Mouse (Mus musculus) heart, embryonic 13.5 days (tissue): ENCODE results near the gene Ccdc171. TPM values are rescaled to one million over a fixed set of nuclear protein-coding genes. Genes with fewer than 3 reads are reported as not detected.
"Not testable (repeated sequence)": the region's sequence is repeated elsewhere in the genome, so short reads cannot be mapped to it uniquely, and the experiment has no call there.

Experiments used
- ATAC-seq: fragments of 200-750 bp; cut with Nextera tagmentation; 2 replicates; pipeline ENCODE4 v1.8.0; 2017; ENCODE audit warnings: moderate TSS enrichment; ENCODE audit not compliant: insufficient number of reproducible peaks, low FRiP score, low TSS enrichment; ENCODE audit errors: extremely low read depth
- H3K27ac ChIP-seq: fragments of 300-500 bp; sonication (generic); replicated peaks from 2 replicates; pipeline ENCODE4 v1.5.1; 2015; ENCODE audit warnings: moderate library complexity, mild to moderate bottlenecking, inconsistent platforms
- H3K27me3 ChIP-seq: fragments of 300-500 bp; sonication (generic); replicated peaks from 2 replicates; pipeline ENCODE4 v1.6.1; 2015; ENCODE audit warnings: mild to moderate bottlenecking, inconsistent platforms
- H3K36me3 ChIP-seq: fragments of 300-500 bp; sonication (generic); 2 replicates; pipeline ENCODE4 v1.6.1; 2015; ENCODE audit warnings: mild to moderate bottlenecking, inconsistent platforms
- H3K4me1 ChIP-seq: fragments of 300-500 bp; sonication (generic); 2 replicates; pipeline ENCODE4 v1.6.1; 2015; ENCODE audit warnings: inconsistent platforms
- H3K4me2 ChIP-seq: fragments of 300-500 bp; sonication (generic); 2 replicates; pipeline ENCODE4 v1.6.1; 2015; ENCODE audit warnings: inconsistent platforms, mild to moderate bottlenecking, moderate library complexity
- H3K4me3 ChIP-seq: fragments of 300-500 bp; sonication (generic); 2 replicates; pipeline ENCODE4 v1.5.1; 2015; ENCODE audit warnings: moderate library complexity, mild to moderate bottlenecking, inconsistent platforms
- H3K9ac ChIP-seq: fragments of 300-500 bp; sonication (generic); 2 replicates; pipeline ENCODE4 v1.6.1; 2015; ENCODE audit warnings: inconsistent platforms, mild to moderate bottlenecking, moderate library complexity
- H3K9me3 ChIP-seq: fragments of 300-500 bp; sonication (generic); 2 replicates; pipeline ENCODE4 v1.6.1; 2016; ENCODE audit warnings: inconsistent platforms
- WGBS: fragments of 180-500 bp; shearing (Covaris S2); methylation state at CpG from one replicate; pipeline ENCODE4 v1.1.7; 2015; ENCODE audit warnings: mixed read lengths; 5-methylcytosine and 5-hydroxymethylcytosine counted together
- polyA plus RNA-seq: library from polyadenylated mRNA; unstranded; fragments of >200 nt; fragmentation: Nextera tagmentation; extraction: Ambion mirVana; gene quantifications from 2 replicates; pipeline ENCODE4 v1.2.1, GENCODE M21; 2015

Ccdc171 gene
- polyA plus RNA-seq, 1 experiment from 2014 or later, result 2.3 TPM

- Histone ChIP-seq H3K9ac (no peak overlapping the region), H3K4me1 (peaks cover 21% of the 10 kb centered on the region), H3K27ac (no peak overlapping the region), H3K27me3 (no peaks in the 10 kb centered on the region), H3K9me3 (no peaks in the 10 kb centered on the region), H3K4me3 (no peak overlapping the region), H3K4me2 (no peak overlapping the region), H3K36me3 (no peaks in the 10 kb centered on the region)
- WGBS, result 66% methylated on average over 6 of the region's 6 CpGs
- ATAC-seq, result no peak
Measured at GRCm38 (mm10) chr4:83572521-83572920, 47.2 kb downstream of the Ccdc171 start.

- peak overlapping the region; percentile 11; the same call in 1 of the 2 replicates for H3K4me2 ChIP-seq
Measured at GRCm38 (mm10) chr4:83576315-83576714, 51.0 kb downstream of the Ccdc171 start.

GRCm38 (mm10) chr4:83580157-83580556 is 54.8 kb downstream of the Ccdc171 start:
- H3K27ac ChIP-seq, result no peak overlapping the region
- no peak for ATAC-seq
- no peaks in the 10 kb centered on the region for H3K9me3 ChIP-seq
- no peak overlapping the region for H3K4me2 ChIP-seq
- 14% methylated on average over 1 of the region's 1 CpGs for WGBS
- no peak overlapping the region for H3K4me3 ChIP-seq
- H3K4me1 ChIP-seq, result peaks cover 11% of the 10 kb centered on the region
- H3K27me3 ChIP-seq, result no peaks in the 10 kb centered on the region
- no peaks in the 10 kb centered on the region for H3K36me3 ChIP-seq
- no peak overlapping the region for H3K9ac ChIP-seq

More at GRCm38 (mm10) chr4:83576315-83576714, 51.0 kb downstream of the Ccdc171 start:
- Histone ChIP-seq H3K4me3 (no peak overlapping the region), H3K36me3 (no peaks in the 10 kb centered on the region), H3K4me1 (peaks cover 11% of the 10 kb centered on the region), H3K27me3 (no peaks in the 10 kb centered on the region), H3K9me3 (no peaks in the 10 kb centered on the region), H3K9ac (no peak overlapping the region), H3K27ac (peak overlapping the region; percentile 75)
- no peak for ATAC-seq
- WGBS, result 8% methylated on average over 3 of the region's 3 CpGs

GRCm38 (mm10) chr4:83587563-83587962 is 62.2 kb downstream of the Ccdc171 start:
- 90% methylated on average over 1 of the region's 1 CpGs for WGBS
- no peak for ATAC-seq
- no peak overlapping the region for H3K9ac ChIP-seq

GRCm38 (mm10) chr4:83596486-83596885 is 71.1 kb downstream of the Ccdc171 start:
- WGBS, result 14% methylated on average over 2 of the region's 2 CpGs
- ATAC-seq, result no peak
- no peaks in the 10 kb centered on the region for H3K4me1 ChIP-seq
- no peak overlapping the region for H3K4me3 ChIP-seq
- no peaks in the 10 kb centered on the region for H3K36me3 ChIP-seq
- H3K4me2 ChIP-seq, result no peak overlapping the region
- no peaks in the 10 kb centered on the region for H3K27me3 ChIP-seq
- no peak overlapping the region for H3K27ac ChIP-seq
- no peaks in the 10 kb centered on the region for H3K9me3 ChIP-seq
- H3K9ac ChIP-seq, result no peak overlapping the region

More at GRCm38 (mm10) chr4:83587563-83587962, 62.2 kb downstream of the Ccdc171 start:
- Histone ChIP-seq H3K4me2 (no peak overlapping the region), H3K27me3 (no peaks in the 10 kb centered on the region), H3K27ac (no peak overlapping the region), H3K4me3 (no peak overlapping the region), H3K4me1 (no peaks in the 10 kb centered on the region), H3K9me3 (no peaks in the 10 kb centered on the region; the same call in 1 of the 2 replicates), H3K36me3 (no peaks in the 10 kb centered on the region)

- Histone ChIP-seq H3K27ac (no peak overlapping the region), H3K4me2 (no peak overlapping the region), H3K4me3 (no peak overlapping the region), H3K4me1 (no peaks in the 10 kb centered on the region), H3K9me3 (no peaks in the 10 kb centered on the region), H3K36me3 (no peaks in the 10 kb centered on the region), H3K27me3 (no peaks in the 10 kb centered on the region), H3K9ac (no peak overlapping the region)
- 67% methylated on average over 3 of the region's 3 CpGs for WGBS
- no peak for ATAC-seq
Measured at GRCm38 (mm10) chr4:83611111-83611510, 85.8 kb downstream of the Ccdc171 start.

GRCm38 (mm10) chr4:83623021-83623711 is 97.8 kb downstream of the Ccdc171 start:
- not testable (repeated sequence) for H3K4me3 ChIP-seq, H3K9ac ChIP-seq, H3K27ac ChIP-seq, H3K4me1 ChIP-seq, H3K4me2 ChIP-seq, H3K27me3 ChIP-seq, H3K36me3 ChIP-seq, H3K9me3 ChIP-seq
- ATAC-seq, result peak; percentile 66; the same call in 1 of the 2 replicates
- WGBS, result 19% methylated on average over 11 of the region's 13 CpGs

GRCm38 (mm10) chr4:83623732-83624131 is 98.4 kb downstream of the Ccdc171 start:
- Histone ChIP-seq H3K9me3 (no peaks in the 10 kb centered on the region), H3K9ac (no peak overlapping the region), H3K27ac (no peak overlapping the region), H3K4me2 (no peak overlapping the region), H3K36me3 (no peaks in the 10 kb centered on the region), H3K4me3 (no peak overlapping the region), H3K27me3 (no peaks in the 10 kb centered on the region), H3K4me1 (peaks cover 4% of the 10 kb centered on the region; the same call in 1 of the 2 replicates)
- WGBS, result 86% methylated on average over 4 of the region's 4 CpGs
- ATAC-seq, result no peak

- no peak overlapping the region for H3K9ac ChIP-seq
- 87% methylated on average over 4 of the region's 4 CpGs for WGBS
- H3K27ac ChIP-seq, result no peak overlapping the region
- H3K4me1 ChIP-seq, result peaks cover 22% of the 10 kb centered on the region
- no peak for ATAC-seq
- H3K4me3 ChIP-seq, result no peak overlapping the region
- no peak overlapping the region for H3K4me2 ChIP-seq
- no peaks in the 10 kb centered on the region for H3K27me3 ChIP-seq
- no peaks in the 10 kb centered on the region for H3K9me3 ChIP-seq
- H3K36me3 ChIP-seq, result no peaks in the 10 kb centered on the region
Measured at GRCm38 (mm10) chr4:83651453-83651852, 126.1 kb downstream of the Ccdc171 start.

GRCm38 (mm10) chr4:83655396-83655795 is 130.1 kb downstream of the Ccdc171 start:
- Histone ChIP-seq H3K27me3 (no peaks in the 10 kb centered on the region), H3K9me3 (no peaks in the 10 kb centered on the region), H3K4me1 (peaks cover 16% of the 10 kb centered on the region), H3K4me3 (no peak overlapping the region), H3K9ac (no peak overlapping the region), H3K4me2 (no peak overlapping the region), H3K36me3 (no peaks in the 10 kb centered on the region), H3K27ac (no peak overlapping the region)
- ATAC-seq, result no peak
- WGBS, result 15% methylated on average over 6 of the region's 6 CpGs

- Histone ChIP-seq H3K4me3 (0 out of 2 replicates have a peak overlapping the region, but pooled peaks have one; percentile 10), H3K27me3 (no peaks in the 10 kb centered on the region), H3K4me1 (peaks cover 16% of the 10 kb centered on the region), H3K36me3 (no peaks in the 10 kb centered on the region), H3K4me2 (peak overlapping the region; percentile 52), H3K9ac (no peak overlapping the region), H3K9me3 (no peaks in the 10 kb centered on the region), H3K27ac (no peak overlapping the region; the same call in 1 of the 2 replicates)
- WGBS, result 16% methylated on average over 10 of the region's 10 CpGs
- no peak for ATAC-seq
Measured at GRCm38 (mm10) chr4:83656571-83656970, 131.2 kb downstream of the Ccdc171 start.

GRCm38 (mm10) chr4:83657021-83657420 is 131.7 kb downstream of the Ccdc171 start:
- no peak for ATAC-seq
- WGBS, result 58% methylated on average over 6 of the region's 6 CpGs
- Histone ChIP-seq H3K4me2 (peak overlapping the region; percentile 52), H3K27me3 (no peaks in the 10 kb centered on the region), H3K4me1 (peaks cover 16% of the 10 kb centered on the region), H3K9ac (no peak overlapping the region), H3K27ac (no peak overlapping the region), H3K36me3 (no peaks in the 10 kb centered on the region), H3K4me3 (0 out of 2 replicates have a peak overlapping the region, but pooled peaks have one; percentile 10), H3K9me3 (no peaks in the 10 kb centered on the region)
